Mouse (Mus musculus) common myeloid progenitor, adult 5-6 weeks (primary cell): ENCODE measurements around the gene Trpm3. TPM values are rescaled to one million over a fixed set of nuclear protein-coding genes. Genes with fewer than 3 reads are reported as not detected.
"Not testable (repeated sequence)": the region's sequence is repeated elsewhere in the genome, so short reads cannot be mapped to it uniquely, and the experiment has no call there.

ENCODE experiments used
- ATAC-seq: replicated peaks from 2 replicates; pipeline ENCODE4 v1.8.0; 2016; ENCODE audit warnings: low read depth, mild to moderate bottlenecking, moderate TSS enrichment, inconsistent platforms; ENCODE audit not compliant: poor library complexity, severe bottlenecking
- total RNA-seq: library from RNA; stranded (forward); fragments of 200-1000, 187-1606 nt; gene quantifications from 2 replicates; pipeline ENCODE4 v1.2.3, GENCODE M21; 2017

Trpm3 gene
- total RNA-seq, 1 experiment from 2014 or later, result 0.18 TPM

DNA sequence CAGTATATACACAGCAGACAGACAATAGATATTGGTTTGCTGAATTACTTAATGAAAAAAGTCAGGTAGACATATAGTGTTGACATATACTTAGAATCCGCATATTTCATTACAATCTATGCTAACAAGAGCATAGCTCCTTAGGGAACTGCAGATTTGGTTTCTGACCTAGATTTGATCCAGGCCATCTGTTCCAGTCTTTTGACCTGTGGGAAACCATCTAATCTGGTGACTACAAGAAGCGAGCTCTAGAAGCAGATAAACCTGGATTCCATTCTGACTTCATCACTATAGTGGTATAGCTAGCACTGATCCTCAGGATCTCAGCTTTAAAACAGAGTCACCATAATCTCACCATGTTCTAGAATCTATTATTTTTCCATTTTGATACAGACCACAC, 665.5 kb downstream of the Trpm3 start:
- ATAC-seq, result no peak

DNA sequence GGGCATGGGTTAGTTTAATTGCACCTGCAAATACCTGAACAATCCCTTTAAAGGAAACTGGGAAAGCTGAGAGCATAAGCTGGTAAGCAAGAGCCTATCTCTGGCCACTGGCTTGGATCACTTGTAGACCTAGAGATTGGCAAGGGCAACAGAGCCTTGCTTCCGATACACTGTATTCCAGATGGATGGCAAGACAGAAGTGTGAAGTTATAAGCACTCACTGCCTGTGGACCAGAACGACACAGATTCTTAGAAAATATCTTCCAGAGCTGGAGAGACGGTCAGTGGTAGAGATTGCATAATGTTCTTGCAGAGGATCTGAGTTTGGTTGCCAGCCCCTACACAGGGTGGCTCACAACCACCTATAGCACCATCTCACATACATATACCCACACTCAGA, 671.4 kb downstream of the Trpm3 start:
- no peak for ATAC-seq

DNA sequence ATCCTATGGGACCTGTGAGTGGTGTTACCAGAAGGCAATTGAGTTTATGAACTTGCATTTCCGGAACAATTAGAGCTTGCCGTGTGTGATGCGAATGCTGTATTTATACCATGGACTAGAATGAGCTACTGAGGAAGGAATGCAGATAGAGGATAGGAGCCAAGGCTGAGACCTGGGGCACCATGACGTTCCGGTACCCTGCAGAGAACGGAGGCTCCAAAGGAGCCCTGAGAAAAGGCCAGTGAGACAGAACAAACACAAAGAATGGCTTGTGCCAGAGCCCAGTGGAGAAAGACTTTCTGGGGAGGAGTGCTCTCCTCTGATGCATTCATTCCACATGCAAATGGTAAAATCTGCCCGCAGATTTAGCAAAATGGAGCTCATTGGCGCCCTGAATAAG, 682.9 kb downstream of the Trpm3 start:
- ATAC-seq, result no peak

DNA sequence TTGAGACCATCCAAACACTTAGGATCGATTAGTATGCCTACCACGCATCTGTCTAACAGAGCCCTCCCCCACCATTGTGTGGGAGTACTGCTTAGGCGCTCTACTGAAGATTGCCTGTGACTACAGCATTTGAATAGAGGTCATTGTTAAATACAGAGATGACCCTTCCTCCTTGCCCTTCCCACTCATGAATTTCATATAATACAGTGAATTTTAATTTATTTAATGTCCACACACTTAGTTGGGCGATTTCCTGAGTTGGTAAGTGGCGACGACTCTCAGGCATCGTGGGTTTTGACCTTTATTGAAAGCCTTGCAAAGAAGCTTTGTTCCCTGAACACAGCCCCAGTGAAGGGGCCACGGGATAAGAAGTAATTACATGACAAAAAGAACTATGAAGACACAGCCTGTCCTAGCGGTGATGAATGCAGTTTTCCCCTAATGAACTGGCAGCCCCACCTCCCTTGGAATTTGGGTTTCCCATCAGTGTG, 684.7 kb downstream of the Trpm3 start:
- ATAC-seq, result no peak

DNA sequence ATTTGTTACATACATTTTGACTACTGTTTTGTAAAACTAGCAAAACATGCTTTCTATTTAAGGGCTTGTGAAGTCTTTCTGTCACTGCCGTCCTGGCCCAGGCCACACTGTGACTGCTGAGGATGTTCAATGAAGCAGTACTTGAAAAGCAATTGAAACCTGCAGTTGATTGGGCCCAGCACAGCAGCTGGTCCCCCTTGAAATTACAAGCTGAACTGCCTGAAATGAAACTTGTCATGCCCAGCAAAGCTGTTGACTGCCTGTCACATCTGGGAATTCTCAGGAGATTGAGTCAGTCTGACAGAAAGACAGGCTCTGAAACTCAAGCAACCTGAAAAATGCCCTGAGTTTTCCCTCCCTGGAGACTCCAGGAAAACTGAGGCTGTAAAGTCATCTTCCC, 687.0 kb downstream of the Trpm3 start:
- ATAC-seq, result no peak

DNA sequence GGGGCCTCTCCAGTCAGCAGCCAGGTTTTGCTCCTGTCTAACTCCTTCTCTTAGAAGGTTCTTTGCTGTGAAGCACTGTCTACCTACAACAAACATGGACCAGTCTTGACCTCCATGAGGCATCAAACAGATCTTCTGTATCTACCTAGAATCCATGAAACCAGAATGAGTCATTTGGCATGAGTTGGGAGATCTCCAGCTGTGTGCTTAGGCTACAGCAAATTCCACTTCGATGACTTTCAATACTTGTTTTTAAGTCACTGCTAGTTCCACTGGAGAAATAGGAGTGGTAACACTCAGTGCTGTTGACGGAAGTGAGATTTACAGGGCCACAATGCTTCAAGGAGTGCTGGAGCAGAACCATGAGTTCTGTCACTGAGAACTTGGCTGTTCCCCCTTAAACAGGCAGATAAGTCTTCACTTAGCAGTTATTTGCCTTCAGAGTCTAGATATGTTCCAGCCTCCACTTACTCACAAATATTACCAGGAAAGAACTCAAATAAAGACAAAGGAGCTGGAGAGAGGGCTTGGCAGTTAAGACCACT, 689.4 kb downstream of the Trpm3 start:
- no peak for ATAC-seq

DNA sequence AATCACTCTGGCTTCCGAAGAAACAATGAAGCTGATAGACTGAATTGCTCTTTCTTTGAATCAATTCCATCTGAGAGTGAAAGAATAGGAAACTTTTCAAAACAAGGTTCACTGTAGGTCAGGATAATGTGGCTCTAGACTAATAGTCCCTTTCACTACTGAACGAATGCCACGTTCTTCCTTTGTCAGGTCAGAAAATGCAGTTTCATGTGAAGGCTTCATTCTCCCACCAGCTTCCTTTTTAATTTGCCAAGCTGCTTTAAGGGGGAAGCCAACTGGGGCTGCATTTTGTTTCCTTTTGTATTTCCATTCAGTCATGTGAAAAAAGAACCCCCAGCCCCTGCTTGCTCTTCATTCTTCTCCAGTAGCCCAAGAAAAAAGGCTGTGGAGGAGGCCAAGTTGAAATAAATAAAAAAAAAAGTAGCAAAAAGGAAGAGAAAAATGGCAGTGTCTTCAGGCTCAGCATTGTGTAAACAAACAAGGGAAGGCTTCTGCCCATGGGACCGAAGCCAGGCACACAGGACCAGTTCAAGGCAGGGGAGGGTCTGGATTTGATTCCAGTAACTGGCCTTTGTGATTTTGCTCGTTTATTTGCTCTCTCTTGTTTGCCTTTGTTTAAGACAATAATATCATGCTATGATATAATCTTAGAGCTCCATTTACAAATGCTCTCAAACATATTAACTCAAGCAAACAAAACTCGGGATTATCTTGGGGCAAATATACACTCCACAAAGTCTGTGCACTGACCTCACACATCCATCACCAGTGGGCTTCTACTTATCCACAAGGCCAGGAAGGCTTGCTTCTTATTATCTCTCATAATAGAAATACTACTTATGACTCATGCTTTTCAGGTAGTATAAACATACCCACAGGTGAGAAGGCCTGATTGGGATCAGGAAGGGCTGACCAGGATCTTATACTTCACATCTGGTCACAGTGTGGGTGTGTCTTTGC, 702.5 kb downstream of the Trpm3 start:
- no peak for ATAC-seq

DNA sequence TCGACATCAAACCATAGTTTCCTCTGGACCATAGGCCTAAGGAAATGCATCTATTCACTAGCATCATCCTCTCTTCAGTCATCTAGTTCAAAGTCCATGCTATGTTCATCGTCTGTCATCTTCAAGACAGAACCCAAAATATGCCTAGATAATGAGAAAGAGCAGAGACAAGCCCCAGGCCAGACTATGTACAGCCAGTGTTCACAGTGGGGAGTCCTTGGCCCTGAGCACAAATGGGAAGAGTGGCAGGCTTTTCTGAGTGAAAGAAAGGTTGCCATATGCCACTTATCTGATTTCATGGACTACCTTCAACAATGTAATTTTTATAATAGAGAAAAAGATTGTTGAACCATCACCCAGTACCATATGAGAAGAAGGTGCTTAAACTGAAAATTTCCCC, 703.9 kb downstream of the Trpm3 start:
- ATAC-seq, result no peak

DNA sequence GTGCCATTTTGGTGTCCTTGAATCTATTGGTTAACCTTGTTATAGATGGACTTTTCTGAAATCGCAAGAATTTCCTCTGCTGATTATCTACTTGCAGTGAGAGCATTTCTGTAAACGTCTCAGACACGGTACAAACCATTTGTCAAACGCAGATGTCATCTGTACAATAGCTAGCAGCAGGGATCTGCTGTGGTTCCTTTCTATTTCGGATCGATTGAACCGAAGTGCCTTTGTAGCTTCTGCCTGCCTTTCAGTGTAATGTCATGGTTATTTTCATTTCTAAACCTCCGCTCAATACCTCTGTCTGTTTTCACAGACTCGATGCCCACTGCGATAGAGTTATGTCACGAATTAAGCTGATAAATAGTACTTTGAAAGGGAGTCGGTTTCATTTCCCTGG, 708.9 kb downstream of the Trpm3 start:
- ATAC-seq, result no peak

DNA sequence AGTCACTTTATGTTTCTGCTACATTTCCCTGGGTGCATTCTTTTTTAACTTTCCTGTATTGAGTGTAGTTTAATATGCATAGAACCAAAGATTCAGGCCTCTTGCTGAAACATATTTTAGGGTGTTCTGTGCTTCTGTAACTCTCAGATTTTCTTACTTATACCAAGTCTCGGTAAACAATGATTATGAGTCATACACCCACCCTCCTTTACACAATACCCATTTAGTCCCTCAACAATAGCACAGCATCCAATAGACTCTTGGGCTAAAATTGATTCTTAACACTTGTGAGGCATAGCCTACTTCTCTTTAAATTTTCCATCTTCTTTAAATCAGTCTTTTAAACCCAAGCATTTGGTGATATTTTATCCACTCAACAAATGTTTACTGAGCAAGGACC, 709.4 kb downstream of the Trpm3 start:
- ATAC-seq, result no peak

DNA sequence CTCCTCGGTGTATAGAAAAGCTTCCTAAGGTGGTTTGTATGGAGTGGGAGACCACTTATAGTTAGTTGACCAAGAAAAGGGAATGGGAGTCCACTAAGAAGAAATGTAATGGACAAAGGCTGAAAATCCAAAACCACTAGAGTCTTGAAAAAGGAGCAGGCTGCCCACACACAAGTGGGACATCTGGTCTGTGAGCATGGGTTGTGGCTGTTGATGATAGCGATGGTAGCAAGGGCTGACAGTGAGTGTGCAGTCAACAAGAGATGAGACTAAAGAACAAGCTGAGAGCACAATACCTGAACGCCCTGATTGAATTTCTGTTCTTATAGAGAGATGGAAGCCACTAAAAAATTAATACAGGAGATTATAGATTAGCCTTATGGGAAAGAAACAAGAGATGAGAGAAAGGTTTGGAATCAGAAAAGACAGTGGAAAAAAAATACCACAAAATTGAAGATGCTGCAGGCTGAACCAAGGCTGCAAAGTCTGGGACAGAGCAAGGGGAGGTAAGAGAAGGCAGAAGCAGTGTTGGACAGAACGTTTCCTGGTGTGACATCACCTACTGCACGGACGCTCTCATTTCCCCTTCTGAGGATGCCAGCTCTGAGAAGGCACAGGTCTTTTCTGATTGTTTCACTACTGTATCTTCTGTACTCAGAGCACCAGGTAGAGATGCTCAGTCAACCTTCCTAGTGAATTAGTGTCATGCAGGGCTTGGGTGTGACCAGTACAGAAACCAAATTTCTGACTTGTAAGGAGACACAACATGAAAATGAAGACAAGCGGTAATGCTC, 710.1 kb downstream of the Trpm3 start:
- no peak for ATAC-seq

DNA sequence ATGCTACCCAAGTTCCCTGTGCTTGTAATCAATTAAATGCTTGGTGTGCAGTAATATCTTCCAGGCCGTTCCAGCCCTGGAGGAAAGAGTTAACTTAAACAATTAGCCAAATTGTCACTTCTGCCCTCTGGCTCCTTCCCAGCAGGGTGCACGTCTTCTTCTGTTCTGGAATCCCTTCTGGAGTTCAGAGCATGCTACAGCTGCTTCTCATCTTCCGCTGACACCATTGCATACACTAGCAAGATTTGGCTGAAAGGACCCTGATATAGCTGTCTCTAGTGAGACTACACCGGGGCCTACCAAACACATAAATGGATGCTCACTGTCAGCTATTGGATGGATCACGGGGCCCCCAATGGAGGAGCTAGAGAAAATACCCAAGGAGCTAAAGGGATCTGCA, 712.6 kb downstream of the Trpm3 start:
- ATAC-seq, result not testable (repeated sequence)

DNA sequence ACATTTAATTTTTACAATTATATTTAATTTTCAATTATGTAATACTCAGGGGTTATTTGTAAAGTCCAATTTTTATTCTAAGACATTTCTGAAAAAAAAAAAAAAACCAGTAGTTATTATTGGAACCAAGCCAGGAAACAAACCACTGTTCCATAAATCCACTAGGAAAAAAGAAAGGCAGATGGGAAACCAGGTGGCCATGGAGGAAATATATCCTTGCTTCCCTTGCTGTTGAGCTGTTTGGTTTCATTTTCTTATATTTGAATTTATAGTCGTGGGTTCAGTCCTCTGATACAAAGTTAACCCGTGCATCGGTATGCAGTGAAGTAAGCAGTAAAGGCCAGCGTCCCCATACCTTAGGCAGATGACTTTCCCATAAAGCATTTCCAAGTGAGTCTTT, 720.8 kb downstream of the Trpm3 start:
- no peak for ATAC-seq

DNA sequence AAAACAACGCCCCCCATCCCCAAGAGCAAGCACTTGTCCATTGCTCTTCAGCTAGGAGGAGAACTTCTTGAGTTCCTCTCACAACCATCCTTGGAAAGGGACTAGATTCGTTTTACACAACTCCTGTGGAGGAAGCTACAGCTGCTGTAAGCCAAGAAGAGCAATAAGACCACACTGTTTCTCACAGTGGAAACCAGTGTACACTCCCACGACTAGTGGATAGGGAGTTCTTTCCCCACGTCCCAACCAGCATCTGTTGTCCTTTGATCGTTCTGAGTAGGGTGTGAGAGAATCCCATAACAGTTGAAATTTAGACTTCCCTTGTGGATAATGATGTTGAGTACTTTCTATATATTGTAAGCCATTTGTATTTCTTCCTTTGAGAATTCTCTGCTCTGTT, 728.6 kb downstream of the Trpm3 start:
- no peak for ATAC-seq

DNA sequence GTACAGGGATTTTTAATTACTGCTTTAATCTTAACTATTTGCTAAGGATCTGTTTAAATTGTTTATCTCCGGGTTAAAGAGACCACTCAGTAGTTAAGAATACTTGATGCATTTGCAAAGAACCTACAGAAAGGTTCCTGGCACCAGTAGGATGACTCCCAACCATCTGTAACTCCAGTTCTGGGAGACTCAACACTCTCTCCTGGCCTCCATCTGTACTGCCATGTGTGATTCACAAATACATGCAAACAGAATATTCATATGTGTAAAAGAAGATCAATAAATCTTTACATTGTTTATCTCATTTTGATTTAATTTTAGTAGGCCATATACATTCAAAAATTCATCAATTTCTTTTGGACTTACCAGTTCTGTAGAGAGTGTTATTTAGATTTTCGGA, 731.0 kb downstream of the Trpm3 start:
- ATAC-seq, result no peak

DNA sequence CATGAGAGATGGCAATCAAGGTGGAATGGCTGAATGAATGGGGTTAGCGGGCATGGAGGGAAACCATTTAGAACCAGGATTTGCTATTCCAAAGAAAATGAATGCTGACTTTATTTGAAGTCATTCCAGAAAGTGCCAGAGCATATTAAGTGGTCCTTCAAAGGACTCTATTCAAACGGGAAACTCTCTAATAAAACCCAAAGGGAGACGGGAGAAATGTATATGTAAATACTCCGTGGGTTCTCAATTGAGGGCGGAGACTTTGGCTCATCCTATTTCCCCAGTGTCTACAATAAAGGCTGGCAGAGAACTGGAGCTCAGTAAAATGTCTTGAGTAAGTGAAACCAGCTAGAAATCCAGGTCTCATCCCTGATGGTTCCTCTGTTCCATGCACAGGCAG, 733.6 kb downstream of the Trpm3 start:
- ATAC-seq, result no peak

DNA sequence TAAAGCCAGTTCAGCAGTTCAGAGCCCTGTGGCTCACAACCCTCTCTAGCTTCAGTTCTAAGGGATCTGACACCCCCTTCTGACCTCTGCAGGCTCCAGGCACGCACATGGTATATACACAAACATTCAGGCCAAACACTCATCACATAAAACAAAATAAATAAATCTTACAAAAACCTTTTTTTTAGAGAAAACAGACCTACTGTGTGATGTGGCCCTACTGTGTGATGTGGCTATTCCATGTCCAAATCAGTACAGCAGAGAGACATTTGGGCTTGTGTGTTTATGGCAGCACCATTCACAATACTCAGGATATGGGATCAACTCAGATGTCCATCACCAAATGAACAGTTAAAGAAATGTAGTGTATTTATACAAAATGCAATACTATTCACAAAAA, 741.4 kb downstream of the Trpm3 start:
- ATAC-seq, result no peak

DNA sequence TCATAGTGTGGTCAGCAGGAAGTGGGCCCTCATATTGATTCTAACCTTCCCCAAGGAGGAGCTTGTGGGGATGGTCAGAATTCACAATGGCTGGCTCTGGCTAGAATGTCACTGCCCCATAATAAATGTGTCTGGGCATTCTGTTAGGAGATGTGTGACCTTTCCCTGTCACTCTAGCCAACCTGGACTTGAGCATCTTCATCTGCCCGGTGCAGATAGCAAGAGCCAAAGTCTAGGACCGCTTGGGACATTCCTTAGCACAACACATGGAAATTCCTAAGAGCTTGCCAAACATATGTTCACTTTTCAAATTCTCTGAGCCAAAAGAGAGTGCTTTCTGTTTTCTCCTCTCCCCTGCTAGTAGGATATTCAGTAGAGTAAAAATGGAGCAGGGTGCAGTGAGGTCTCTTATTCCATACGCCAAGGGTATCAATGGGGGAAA, 743.8 kb downstream of the Trpm3 start:
- no peak for ATAC-seq

DNA sequence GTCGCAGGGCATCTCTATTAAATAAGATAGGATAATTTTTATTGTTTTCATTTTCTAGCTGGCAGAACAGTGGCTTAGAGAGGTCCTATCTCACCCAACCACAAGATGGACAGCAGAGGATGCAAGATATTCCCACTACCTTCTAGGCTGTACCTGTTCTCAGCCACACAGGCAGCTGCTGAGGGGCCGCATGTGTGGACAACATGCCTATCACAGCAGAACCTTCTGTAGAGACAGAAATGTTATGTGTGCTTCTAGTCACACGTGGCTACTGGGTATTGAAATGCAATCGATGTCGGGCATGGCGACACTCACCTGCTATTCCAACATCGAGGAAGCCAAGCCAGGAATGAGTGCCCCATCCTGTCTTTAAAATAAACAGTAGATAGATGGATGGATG, 744.3 kb downstream of the Trpm3 start:
- ATAC-seq, result no peak

DNA sequence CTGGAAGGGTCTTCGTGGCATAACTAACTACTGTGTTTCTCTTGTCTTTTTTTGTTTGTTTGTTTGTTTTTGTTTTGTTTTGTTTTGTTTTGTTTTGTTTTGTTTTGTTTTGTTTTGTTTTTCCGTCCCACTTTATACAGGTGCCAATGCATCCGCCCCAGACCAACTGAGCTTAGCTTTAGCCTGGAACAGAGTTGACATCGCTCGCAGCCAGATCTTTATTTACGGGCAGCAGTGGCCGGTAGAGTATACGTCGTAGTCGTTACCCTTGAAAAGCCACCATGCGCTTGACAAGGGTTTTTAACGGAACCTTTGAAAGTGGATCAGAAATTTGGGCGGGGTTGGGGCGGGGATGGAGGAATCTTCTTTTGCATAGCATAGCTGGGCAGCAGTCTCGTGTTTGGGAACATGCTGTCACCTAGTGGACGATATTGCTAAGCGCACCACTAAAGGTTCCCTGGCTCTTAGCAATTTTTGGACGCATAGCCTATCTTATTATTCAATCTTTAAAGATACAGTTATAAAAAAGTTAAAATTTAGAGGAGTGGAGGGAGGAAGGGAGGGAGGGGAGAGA, 745.0 kb downstream of the Trpm3 start:
- ATAC-seq, result peak; percentile 97
